Mouse (Mus musculus): ENCODE measurements around the gene Pdcl3.

Pdcl3 gene

GRCm38 (mm10) chr1:38985308-38985707 lies at the start of gene Pdcl3:
Gene Pdcl3 (plus strand): TSS chr1:38985608.
- DNase-seq (ENCODE audit: extremely low spot score, low read depth, low spot score), result no peak

DNA sequence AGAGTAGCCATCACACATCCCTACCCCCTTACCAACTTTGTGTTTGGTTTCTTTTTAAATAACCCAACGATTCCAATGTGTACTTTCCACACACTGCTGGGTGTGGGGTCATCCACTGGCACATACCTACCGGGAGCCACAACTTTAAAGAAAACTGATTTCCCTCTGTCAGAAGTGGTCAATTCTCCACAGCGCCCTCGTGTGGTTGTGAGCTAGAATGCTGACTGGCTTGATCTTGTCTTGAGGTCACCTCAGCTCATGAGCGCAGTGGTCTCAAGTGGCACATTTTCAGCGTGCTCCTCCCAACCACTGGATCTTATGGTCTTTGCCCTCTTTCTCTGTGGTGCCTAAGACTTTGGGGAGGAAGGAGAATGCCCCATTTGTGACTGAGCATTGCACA lies 48.6 kb upstream of the Pdcl3 start:
- peak; percentile 37 for DNase-seq (ENCODE audit: extremely low spot score, low read depth, low spot score)

DNA sequence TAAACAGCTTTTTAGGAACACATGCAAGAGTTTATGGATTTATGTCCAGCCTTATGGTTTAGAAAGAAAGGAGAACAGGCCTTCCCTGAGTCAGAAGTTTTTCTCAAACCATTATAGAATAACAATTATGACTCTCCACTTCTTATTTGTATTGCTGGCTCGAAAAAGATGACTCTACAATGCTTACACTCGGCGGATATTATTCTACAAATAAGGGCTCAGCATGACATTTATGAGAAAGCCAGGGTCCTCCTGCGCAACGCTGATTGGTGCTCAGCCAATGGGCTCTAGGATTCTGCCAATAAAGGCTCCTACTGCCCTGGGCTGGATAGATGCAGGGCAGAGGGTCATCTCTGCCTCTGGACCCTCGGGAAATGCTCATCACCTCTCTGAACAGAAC lies 46.6 kb upstream of the Pdcl3 start, which contains the start of gene Nms:
Nms (plus strand) TSS at position 301 of the 400 bp plus-strand sequence.
- no peak for DNase-seq (ENCODE audit: extremely low spot score, low read depth, low spot score)

- DNase-seq (ENCODE audit: extremely low spot score, low read depth, low spot score), result peak; percentile 41
Observed at GRCm38 (mm10) chr1:38939608-38940007, 45.8 kb upstream of the Pdcl3 start.

GRCm38 (mm10) chr1:38956457-38956856 lies 29.0 kb upstream of the Pdcl3 start:
- DNase-seq (ENCODE audit: extremely low spot score, low read depth, low spot score), result no peak

GRCm38 (mm10) chr1:38969116-38969515 lies 16.3 kb upstream of the Pdcl3 start:
- DNase-seq (ENCODE audit: extremely low spot score, low read depth, low spot score), result no peak

GRCm38 (mm10) chr1:38971712-38972111 lies 13.7 kb upstream of the Pdcl3 start:
- DNase-seq (ENCODE audit: extremely low spot score, low read depth, low spot score), result no peak

- DNase-seq (ENCODE audit: extremely low spot score, low read depth, low spot score), result no peak
Observed at GRCm38 (mm10) chr1:38972986-38973592, 12.3 kb upstream of the Pdcl3 start.

DNA sequence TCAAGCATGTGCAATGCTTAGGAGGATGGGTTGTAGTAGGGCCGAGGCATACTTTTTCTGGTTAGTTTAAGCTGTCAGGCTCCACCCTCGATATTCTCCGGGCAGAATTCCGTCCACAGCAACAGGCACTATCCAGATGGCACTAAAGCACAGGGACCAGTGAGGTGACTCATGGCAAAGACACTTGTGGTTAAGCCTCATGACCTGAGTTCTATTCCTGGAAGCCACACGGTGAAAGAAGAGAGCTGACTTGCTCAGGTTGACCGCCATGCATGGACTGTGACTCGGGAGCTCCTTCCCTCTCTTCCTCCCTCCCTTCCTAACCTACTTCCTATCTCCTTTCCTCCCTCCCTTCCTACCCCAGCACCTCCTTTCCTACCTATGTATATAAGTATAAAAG lies 5.5 kb upstream of the Pdcl3 start:
- no peak for DNase-seq (ENCODE audit: extremely low spot score, low read depth, low spot score)

DNA sequence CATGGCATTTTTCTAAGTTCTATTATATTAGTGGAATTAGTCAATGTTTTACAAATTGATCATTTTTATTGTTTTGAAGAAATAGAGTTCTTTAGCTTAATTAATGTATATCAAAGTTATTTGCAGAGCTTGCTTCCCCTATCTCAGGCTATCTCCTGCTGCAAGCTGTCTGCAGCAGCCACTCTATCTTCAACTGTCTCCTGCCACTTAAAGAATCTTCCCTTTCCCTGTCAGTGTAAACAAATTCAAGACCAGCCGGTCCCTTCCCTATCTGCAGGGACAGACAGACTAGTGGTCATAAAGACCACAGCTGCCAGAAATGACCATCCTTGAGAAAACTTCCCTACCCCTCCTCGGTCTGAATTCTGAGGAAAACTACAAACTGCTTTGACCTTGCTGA lies 1.5 kb upstream of the Pdcl3 start:
- no peak for DNase-seq (ENCODE audit: extremely low spot score, low read depth, low spot score)

DNA sequence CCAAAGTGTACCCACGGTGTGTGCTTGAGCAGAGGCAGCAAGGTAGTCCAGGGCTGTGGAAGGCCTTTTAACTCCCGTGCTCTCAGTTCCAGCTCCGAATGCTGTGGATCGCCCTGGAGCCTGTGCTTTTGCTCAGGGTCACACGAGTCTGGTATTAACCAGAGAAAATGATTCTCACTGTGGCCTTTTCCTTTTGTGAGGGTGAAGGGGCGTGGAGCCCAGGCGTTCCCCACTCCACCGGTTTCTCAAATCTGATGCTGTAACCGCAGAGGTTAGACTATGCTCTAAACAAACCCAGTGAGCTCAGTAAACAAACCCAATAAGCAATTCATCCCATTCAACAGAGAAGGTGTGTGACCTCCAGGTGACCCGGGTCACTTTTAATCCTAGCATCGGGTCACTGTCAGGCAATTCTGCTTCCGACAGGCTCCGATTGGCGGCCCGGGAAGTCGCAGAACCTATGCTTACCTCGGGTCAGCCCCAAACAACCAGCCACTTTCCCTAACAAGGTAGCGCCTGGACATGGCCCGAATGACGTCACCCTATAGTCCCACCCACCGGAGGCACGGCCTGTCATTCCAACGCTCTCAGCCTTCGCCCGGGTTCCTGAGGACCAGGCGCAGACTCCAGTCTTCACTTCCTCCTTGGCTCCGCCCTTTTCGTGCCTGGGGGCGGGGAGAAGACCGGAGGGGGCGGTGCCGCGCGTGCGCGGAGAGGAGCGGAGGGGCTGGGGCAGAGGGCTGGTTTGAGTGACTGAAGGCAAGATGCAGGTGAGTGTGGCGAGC lies 1.9 kb downstream of the Pdcl3 start:
- DNase-seq (ENCODE audit: extremely low spot score, low read depth, low spot score), result peak; percentile 92

DNA sequence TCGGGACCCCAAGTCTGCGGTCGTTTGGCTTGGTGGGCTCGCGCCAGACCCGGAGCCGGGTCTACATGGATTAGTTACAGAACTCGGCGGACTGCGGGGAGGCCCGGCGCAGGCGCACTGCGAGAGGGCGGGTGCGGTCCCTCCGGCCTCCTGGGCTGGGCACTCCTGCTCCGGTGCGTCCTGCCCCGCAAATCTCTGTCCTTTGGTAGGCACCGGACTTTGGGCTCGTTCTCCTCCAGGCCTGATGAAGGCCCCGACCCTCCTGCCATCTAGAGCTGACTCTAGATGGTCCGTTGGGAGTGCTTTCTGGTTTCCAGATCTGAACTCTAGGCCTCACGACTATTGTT lies 2.4 kb downstream of the Pdcl3 start:
- no peak for DNase-seq (ENCODE audit: extremely low spot score, low read depth, low spot score)

GRCm38 (mm10) chr1:38988357-38988756 lies 2.9 kb downstream of the Pdcl3 start:
- no peak for DNase-seq (ENCODE audit: extremely low spot score, low read depth, low spot score)

DNA sequence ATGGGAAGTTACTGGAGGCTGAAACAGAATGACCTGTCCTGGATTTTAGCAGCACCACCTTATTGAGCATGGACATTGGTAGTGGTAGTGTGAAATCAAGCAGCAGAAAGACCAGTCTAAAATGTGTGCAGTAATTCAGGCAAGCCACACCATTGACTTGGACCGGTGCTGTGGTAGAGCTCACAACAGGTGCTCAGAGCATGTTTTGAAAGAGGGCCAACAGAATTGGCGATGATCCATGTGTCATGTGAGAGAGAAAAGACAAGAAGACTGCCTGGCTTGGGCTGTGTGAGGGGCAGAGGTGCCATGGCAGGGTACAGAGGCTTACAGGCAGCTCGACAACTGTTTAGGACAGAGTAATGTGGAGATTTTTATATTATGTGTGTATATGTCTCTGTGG lies 7.0 kb downstream of the Pdcl3 start:
- DNase-seq (ENCODE audit: extremely low spot score, low read depth, low spot score), result no peak

- peak; percentile 68 for DNase-seq (ENCODE audit: extremely low spot score, low read depth, low spot score)
Observed at GRCm38 (mm10) chr1:39001106-39001505, 15.7 kb downstream of the Pdcl3 start.

DNA sequence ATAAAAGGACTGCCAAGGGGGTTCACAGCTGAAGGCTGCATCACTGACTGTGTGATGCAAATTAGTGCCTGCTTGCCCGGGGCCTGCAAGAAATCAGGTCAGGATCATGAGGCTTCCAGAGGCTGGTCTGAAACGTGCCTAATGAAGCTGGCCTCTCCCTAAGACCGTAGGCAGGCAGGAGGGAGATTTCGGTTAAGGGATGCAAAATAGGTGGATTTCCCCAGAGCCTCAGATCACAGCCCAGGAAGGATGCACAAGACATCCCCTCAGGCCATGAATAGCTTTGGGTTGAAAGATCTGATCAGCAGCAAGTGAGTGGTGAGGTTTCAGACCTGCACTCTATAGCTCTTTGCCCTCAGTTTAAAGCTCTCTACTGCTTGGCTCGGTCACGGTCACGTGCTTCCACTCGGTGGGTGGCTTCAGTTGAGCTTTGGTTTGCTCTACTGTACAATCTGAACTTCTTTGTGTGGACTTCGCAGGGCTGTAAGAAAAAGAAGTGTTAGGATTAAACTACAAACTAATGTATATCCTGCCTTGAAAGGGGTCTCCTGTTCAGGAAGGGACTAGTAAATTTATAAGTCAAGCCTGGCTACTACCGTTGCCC lies 20.4 kb downstream of the Pdcl3 start:
- no peak for DNase-seq (ENCODE audit: extremely low spot score, low read depth, low spot score)

GRCm38 (mm10) chr1:39006830-39007829 lies 21.7 kb downstream of the Pdcl3 start:
- no peak for DNase-seq (ENCODE audit: extremely low spot score, low read depth, low spot score)

DNA sequence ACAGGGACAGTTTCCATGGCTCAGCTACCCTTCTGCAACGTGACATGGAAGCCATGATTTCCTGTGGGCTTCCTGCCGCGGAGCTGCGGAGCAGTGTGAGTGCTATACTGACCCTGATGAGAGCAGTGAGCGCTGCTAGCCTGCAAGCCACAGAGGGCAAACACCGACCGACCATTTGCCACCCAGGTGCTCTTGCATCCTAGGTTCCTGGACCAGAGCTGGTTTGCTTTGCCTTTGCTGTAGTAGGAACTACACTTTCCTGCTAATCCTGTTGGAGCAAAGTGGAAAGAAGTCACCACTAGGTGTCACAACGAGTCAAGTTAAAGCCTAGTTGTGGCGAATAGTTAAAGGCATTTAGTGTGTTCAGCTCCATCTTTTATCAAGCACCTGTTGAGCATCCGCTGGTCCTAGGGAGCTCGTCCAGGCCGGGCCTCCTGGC lies 25.2 kb downstream of the Pdcl3 start:
- peak; percentile 63 for DNase-seq (ENCODE audit: extremely low spot score, low read depth, low spot score)

DNA sequence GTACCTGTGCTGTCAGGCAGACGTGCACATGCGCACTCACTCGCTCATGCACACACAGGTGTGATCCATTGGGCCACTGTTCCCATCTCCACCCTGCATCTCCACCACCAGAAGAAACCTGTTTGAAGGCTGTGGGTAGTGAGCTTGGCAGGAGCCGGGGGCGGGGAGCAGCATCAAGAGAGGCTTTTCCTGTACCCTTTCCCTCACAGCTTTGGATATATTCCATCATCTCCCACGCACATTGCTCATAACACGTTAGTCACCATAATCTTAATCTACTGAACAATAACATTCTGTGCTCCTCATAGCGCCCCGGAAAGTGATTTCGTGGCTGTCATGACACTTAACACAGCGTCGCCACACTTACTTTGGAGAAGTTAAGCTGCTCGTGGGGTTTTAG lies 27.2 kb downstream of the Pdcl3 start:
- no peak for DNase-seq (ENCODE audit: extremely low spot score, low read depth, low spot score)

GRCm38 (mm10) chr1:39013843-39014242 lies 28.4 kb downstream of the Pdcl3 start:
- no peak for DNase-seq (ENCODE audit: extremely low spot score, low read depth, low spot score)

DNA sequence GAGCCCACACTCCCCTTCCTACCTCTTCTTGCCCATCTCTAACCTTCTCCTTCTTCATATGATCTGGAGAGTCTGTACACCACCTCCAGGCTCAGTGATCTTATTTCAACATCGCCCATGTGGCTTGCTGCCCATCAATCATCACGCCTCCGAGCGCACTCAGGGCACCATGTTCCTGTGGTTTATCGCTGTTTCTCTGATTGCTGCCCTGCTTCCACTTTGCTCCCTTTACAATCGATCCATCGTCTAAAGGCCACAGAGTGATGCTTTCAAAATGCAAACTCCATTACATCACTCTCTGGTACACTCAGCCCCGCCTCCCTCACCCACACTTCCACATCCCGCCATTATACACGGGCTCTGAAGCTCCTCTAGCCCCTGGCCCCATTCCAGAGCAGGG lies 30.1 kb downstream of the Pdcl3 start:
- no peak for DNase-seq (ENCODE audit: extremely low spot score, low read depth, low spot score)
